Mouse (Mus musculus) thymus, postnatal 36 days (tissue): ENCODE data around the gene Ttyh2.

Source experiments
- DNase-seq, 2 experiments: peaks; one replicate each; pipeline ENCODE4 v3.0.0; 2022; ENCODE audit warnings: mixed read lengths in 2 of 2

Gene Ttyh2

DNA sequence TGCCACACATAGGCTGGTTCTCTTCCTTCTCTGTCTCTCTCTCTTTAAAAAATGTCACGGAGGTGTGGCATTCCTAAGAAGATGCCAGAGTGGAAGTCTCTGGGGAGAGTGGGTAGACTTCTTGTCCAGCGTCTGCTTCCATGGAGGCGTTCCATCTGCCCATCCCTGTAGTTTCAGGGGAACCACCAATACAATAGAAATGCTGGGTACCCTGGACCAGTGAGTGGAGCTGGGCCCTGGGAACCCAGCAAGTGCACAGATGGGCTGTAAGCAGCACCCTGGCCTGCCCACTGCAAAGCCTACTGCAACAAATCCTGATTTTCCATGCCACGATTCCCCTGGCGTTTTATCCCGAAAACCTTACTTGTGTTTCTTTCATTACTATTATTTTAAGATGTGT lies 39.3 kb downstream of the Ttyh2 start:
- DNase-seq, result no peak

DNA sequence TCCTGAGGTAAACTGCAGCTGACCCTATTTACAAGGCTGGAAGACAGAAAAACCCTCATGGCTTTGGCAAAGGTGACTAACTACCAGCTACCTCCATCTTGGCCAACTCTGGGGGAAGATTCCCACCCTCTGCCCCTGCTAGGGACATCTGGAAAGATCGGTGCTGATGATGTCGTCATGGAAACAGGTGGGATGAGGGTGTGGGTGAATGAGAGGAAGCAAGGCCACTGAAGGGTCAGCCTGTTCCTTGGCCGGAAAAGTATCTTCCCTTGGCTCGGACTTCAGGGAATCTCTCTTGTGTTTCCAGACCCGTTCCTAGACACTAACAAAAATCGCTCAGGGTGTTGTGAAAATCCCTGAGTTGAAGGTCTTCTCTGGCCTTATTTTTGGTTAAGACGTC lies 40.3 kb downstream of the Ttyh2 start:
- DNase-seq, result no peak

DNA sequence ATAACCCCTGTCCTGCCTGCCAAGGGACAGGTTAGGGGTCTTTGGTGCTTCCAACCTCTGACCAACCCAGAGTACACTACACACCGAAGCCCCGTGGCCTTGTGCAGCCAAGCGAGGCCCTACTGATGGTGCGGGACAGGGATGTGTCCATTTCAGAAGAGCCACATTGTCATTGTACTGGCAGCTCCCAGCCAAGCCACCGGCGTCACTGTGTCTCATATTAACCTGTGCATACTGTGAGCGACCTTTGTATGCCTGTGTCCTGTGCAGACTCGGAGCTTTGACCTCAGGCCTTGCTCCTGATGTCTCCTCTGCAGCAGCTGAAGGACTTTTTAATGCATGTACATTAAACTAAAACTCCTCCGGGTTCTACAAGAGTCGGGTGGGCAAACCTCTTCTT lies 45.3 kb downstream of the Ttyh2 start:
- DNase-seq, result no peak

- DNase-seq, result no peak
These were observed 47.2 kb downstream of the Ttyh2 start for GRCm38 (mm10) chr11:114722438-114722837.

GRCm38 (mm10) chr11:114723030-114723429 lies 47.8 kb downstream of the Ttyh2 start:
- DNase-seq, result no peak

DNA sequence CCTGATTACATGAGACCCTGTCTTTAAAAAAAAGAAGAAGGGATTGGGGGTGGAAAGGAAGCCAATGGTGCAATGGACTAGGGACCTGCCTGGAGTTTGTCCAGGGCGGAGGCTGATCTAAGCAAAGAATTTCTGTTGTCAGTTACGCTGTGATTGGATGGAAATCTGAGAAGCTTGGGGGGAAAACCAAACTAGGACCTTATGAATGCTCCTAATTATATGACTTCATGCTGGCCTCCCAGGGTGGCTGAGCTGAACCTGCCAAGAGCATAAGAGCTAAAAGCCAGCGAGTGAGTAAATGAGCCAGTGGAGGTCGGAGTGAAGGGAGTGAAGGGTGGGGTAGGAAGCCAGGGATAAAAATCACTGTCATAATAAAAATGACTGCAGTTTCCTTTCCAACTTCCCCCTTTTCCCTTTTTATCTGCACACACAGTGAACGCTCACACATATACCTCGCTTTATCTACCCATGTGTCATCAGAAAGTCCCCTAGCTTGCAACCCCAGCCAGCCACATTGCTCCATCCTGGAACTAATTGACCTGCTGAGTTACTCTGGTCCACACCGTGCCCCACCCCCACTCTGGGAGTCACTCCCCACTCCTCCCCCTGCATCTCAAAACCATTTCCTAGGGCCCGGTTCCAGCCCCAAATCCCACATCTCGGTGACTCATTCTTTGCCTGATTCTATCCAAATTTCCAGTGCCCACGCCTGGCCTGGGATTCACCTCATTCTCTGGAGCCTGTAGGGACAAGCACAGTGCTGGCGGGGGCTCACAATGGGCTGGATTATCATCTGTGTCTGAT lies 49.8 kb downstream of the Ttyh2 start:
- DNase-seq, result no peak

- no peak for DNase-seq
These were observed 52.0 kb downstream of the Ttyh2 start, which contains the start of gene Dnaic2 for GRCm38 (mm10) chr11:114726965-114727825. Gene Dnaic2, plus strand, starts transcription at chr11:114727408.

DNA sequence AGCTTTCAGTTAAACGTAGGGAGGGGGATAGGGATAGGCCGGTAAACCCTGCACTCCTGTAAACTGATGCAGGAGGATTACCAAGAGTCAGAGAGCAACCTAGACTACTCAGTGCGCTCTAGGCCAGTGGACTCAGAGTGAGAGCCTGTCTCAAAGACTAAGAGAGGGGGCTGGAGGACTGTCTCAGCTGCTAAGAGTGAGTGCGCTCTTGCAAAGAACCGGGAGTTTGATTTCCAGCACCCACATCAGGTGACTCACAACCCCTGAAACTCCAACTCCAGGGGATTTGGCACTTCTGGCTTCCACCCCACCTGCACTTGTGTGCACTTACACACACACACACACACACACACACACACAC lies 52.6 kb downstream of the Ttyh2 start:
- DNase-seq, result no peak

DNA sequence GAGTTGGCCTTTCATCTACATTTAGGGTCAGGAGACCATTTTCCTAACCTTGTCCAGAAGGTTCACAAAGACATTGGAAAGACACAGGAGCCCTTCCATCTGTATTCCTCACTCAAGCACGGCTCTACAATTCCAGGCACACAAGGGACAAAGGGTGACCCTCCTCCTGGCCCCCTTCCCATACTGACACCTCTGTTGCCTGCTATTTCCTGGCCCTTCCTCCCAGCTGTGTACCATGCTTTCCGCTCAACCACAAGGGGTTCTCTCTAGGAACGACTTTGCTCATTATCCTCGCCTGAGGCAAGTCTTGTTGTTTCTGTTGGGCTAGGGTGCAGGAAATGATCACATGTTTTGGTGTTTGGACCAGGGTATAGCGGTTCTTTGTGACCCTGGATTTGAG lies 53.1 kb downstream of the Ttyh2 start:
- no peak for DNase-seq

- DNase-seq, result no peak
These were observed 54.7 kb downstream of the Ttyh2 start for GRCm38 (mm10) chr11:114729832-114730363.

DNA sequence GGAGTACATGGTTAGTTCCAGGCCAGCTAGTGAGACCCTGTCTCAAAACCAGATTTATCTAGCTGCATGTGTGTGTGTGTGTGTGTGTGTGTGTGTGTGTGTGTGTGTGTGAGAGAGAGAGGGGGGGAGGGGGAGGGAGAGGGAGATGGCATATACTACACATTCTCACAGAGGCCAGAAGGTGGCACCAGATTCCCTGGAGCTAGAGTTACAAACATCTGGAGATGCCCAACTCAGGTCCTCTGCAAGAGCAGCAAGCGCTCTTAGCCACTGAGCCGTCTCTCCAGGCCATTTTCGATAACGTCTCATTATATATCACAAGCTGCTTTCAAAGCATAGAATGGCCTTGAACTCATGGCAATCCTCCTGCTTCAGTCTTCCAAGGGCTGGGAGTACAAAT lies 56.5 kb downstream of the Ttyh2 start:
- DNase-seq, result no peak

DNA sequence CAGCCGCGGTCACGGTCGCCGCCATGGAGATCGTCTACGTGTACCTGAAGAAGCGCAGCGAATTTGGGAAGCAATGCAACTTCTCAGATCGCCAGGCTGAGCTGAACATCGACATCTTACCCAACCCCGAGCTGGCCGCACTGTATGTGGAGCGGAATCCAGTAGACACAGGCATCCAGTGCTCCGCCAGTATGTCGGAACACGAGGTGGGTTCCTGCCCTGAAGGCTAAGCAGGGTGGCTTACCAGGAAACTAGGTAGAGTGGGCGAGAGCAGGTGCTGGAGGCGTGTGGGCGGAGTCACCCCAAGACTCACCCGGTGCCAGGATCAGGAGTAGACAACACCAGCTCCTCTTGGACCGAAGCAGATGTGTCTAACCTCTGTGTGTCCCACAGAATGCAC lies 57.7 kb downstream of the Ttyh2 start:
- no peak for DNase-seq

DNA sequence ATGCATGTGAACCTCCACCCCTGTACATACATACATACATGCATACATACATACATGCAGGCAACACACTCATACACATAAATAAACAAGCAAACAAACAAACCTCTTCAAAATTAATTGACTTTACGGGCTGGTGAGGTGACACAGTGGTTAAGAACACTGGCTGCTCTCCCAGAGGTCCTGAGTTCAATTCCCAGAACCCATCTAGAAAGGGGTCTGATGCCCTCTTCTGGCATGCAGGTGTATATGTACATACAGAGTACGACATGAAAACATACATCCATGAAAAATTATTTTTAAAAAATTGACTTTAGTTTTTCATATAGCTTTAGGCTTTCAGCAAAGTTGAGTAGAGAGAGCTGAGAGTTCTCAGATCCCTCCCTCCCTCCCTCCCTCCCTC lies 60.9 kb downstream of the Ttyh2 start:
- DNase-seq, result no peak

DNA sequence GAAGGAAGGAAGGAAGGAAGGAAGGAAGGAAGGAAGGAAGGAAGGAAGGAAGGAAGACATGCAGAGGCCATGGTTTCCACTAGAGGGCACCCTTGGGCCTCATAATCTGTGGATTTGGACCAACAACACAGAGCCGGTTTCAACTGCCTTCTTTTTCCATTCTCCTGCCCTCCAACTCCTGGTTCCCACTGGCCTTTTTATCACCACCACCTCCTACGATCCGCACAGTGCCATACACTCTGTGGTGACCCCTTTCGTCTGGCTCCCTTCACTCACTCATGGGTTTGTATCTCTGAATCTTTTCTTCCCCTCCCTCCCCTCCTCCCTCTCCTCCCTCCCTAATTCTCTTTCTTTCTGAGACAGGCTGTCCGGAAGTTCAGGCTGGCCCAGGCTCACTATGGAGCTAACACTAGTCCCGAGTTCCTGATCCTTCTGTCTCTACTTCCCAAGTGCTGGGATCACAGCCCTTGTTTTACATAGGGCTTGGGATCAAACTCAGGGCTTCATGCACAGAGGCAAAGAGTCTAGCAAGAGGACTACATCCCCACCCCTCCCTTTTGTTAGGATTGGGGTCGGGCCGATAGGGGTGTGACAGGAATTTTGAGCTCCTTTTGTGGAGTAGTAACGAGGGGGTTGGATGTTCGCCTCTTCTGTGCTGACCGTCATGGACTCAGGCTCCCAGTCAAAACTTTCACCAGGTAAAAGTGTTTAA lies 61.8 kb downstream of the Ttyh2 start:
- peak in 1 of 2 experiments; percentile 15 for DNase-seq

DNA sequence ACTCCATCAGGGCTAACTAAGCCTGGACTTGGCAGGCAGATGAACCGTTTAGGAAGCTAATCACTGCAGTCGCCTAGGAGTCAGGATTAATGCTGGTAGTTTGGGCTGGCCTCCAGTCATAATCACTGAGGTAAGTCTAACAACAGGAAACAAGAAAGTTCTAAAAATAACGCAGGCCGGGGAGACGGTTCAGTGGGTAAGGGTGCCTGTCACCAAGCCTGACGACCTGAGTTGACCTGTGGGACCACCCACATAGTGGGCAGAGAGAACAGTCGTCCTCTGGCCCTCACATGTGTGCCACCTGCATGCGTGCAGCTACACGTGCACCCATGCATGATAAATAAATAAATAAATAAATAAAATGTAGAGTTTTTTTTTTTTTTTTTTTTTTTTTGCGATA lies 65.4 kb downstream of the Ttyh2 start:
- no peak for DNase-seq

DNA sequence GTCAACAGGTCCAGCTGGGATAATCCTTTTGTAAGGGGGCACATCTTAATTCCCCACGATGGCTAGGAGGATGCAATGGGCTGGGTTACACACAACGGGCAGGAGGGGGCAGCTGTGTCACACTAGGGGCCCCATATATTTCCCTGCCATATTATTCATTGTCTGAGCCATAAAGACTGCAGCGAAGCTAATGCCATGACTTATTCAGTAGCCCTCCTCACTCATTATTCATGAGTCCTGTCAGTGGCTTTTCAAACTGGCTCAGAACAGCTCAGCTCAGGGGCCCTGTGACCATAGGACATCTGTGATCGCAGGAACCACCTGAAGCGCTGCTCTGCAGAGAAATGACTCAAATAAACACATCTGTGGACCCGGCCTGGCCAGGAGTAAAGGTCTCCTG lies 66.2 kb downstream of the Ttyh2 start:
- DNase-seq, result no peak

GRCm38 (mm10) chr11:114745134-114745533 lies 69.9 kb downstream of the Ttyh2 start:
- peak; percentile 78 to 85 for DNase-seq

DNA sequence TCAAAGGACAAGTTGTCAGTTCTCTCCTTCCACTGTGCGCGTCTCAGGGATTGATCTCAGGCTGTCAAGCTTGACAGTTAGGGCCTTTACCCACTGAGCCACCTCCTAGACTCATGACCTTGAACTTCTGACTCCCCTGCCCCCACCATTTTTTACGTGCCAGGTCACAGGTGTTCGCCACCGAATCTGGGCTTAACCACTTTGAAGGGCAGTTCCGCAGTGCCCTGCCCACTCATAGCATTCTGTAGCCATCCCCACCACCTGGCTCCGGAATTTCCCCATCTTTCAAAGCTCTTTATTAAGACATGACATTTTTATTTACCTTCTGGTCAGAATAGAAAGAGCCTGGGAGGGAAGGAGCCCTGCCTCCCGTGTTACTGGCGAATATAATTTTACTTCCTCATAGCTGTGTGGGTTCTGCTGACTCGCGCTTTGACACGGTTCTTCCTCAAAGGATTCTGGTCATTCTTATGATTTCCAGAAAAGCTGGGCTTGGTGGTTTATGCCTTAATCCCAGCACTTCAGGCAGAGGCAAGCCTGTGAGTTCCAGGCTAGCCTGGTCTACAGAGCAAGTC lies 72.4 kb downstream of the Ttyh2 start:
- DNase-seq, result no peak

DNA sequence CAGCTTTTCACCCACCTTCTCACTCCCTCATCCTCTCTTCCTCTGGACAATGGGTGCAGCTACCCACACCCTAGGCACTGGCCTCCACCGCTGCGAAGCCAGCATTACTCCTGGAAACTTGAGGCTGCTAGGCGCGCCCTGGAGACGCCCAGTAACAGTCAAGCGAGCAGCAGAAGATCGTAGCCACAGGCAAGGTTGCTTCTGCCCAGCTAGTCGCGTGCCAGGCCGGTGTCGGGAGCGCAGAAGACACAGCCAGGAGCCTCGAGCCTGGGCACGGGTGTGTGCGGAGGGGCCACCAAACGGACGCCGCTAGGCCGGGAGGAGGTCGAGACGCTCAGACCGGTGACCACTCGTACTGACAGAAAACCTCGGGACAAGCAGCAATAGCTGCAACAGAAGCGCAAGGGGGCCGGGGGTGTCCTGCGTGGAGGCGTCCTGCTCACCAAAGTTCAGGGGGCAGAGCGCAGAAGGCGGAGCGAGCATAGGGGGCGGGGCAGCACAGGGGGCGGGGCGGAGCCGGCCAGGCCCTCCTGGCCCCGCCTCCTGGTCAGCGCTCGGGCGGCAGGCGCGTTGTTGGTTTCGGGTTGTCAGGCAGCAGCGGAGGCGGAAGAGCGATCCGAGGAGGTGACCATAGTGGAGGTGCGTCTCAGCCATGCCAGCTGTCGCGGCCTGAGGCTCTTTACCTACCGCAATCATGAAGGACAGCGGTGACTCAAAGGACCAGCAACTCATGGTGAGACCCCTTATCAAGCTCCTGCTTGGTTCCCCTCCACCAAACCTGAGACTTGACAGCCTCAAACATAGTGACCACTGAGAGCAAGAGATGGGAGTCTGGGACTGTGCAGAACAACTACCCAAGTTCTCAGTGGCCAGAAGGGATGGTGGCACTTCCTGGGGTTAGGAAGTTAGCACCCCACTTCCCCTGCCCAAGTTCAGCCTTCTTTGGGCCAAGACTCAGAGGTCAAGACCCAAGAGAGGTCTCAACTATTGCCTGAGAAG lies 89.9 kb downstream of the Ttyh2 start, which contains the start of gene Kif19a:
TSS of gene Kif19a (plus strand) at position 569 of the 999 bp plus-strand sequence.
- DNase-seq, result peak; percentile 9 to 19

GRCm38 (mm10) chr11:114769911-114770310 lies 94.7 kb downstream of the Ttyh2 start:
- no peak for DNase-seq
